Mouse (Mus musculus): ENCODE measurements around the gene Morc3. TPM values are rescaled to one million over a fixed set of nuclear protein-coding genes. Genes with fewer than 3 reads are reported as not detected.

Morc3 gene
- polyA plus RNA-seq, 1 experiment from 2014 or later: 44.9 TPM

GRCm38 (mm10) chr16:93795391-93795790, 36.5 kb upstream of the Morc3 start:
- Histone ChIP-seq H3K4me3 (ENCODE audit: low read depth, low read length) (no peak overlapping the region), H3K4me1 (ENCODE audit: control insufficient read depth, insufficient read depth, low read length) (no peaks in the 10 kb centered on the region), H3K9ac (replicated peaks; ENCODE audit: low read depth, low read length) (no peak overlapping the region), H3K36me3 (ENCODE audit: control insufficient read depth, insufficient read depth, low read length) (no peaks in the 10 kb centered on the region; the same call in 1 of the 2 replicates), H3K27me3 (ENCODE audit: control insufficient read depth, insufficient read depth, low read length) (no peaks in the 10 kb centered on the region), H3K4me2 (replicated peaks; ENCODE audit: low read depth, low read length) (no peak overlapping the region), H3K9me3 (ENCODE audit: control insufficient read depth, low read depth, low read length) (no peaks in the 10 kb centered on the region), H3K27ac (ENCODE audit: low read length) (no peak overlapping the region)
- no peak for ATAC-seq (ENCODE audit: insufficient number of reproducible peaks, insufficient read depth, low FRiP score, low read depth)
- 93% methylated on average over 5 of the region's 5 CpGs for WGBS

DNA sequence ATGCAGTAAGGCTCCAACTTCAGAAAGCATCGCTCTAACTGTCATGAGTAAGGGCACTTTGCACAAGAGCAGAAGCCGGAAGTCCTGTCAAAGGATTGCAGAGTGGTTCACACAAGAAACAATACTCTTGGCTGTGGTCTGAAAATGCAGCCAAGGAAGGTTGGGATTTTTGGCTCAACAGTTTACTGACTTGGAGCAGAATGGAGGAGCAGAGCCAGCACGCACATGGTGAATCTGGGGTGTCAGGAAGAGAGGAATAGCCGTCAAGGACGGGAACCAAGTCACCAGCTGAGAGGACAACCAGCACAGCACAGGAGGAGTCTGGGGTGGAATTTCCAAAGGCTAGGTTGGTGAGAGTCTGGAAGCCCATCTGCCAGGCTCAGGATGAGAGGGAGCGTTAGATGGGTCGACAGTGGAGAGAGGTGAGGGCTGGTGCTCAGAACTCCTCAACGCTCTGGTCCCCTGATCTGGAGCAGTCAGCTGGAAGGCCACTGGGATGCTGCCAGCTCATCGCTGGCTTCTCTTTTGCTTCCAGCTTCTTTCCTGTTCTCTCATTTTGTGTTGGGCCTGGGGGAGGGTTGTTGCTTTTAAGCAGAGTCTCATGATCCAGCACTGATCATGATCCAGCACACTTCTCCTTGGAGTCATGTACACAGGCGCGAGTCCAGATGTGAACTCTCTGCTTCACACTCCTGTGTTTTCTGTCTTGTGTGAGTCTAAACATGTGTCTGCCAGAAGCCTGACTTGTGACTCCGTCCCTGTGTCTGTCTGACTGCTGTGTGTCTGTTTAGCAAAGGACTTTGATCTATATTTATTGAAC, 34.7 kb upstream of the Morc3 start:
- no peaks in the 10 kb centered on the region for H3K9me3 ChIP-seq (ENCODE audit: control insufficient read depth, low read depth, low read length)
- H3K4me2 ChIP-seq (replicated peaks; ENCODE audit: low read depth, low read length): no peak overlapping the region
- H3K4me3 ChIP-seq (ENCODE audit: low read depth, low read length): no peak overlapping the region
- H3K36me3 ChIP-seq (ENCODE audit: control insufficient read depth, insufficient read depth, low read length): no peaks in the 10 kb centered on the region
- H3K27ac ChIP-seq (ENCODE audit: low read length): peak overlapping the region; percentile 58; the same call in 1 of the 2 replicates
- no peak overlapping the region for H3K9ac ChIP-seq (replicated peaks; ENCODE audit: low read depth, low read length)
- no peaks in the 10 kb centered on the region for H3K27me3 ChIP-seq (ENCODE audit: control insufficient read depth, insufficient read depth, low read length)
- ATAC-seq (ENCODE audit: insufficient number of reproducible peaks, insufficient read depth, low FRiP score, low read depth): no peak
- no peaks in the 10 kb centered on the region for H3K4me1 ChIP-seq (ENCODE audit: control insufficient read depth, insufficient read depth, low read length)
- 74% methylated on average over 12 of the region's 12 CpGs for WGBS

GRCm38 (mm10) chr16:93797841-93798492, 34.0 kb upstream of the Morc3 start:
- no peak for ATAC-seq (ENCODE audit: insufficient number of reproducible peaks, insufficient read depth, low FRiP score, low read depth)
- Histone ChIP-seq H3K9ac (replicated peaks; ENCODE audit: low read depth, low read length) (no peak overlapping the region), H3K4me2 (replicated peaks; ENCODE audit: low read depth, low read length) (no peak overlapping the region), H3K27ac (ENCODE audit: low read length) (peak overlapping the region; percentile 58; the same call in 1 of the 2 replicates), H3K36me3 (ENCODE audit: control insufficient read depth, insufficient read depth, low read length) (no peaks in the 10 kb centered on the region), H3K27me3 (ENCODE audit: control insufficient read depth, insufficient read depth, low read length) (no peaks in the 10 kb centered on the region), H3K4me3 (ENCODE audit: low read depth, low read length) (no peak overlapping the region), H3K4me1 (ENCODE audit: control insufficient read depth, insufficient read depth, low read length) (no peaks in the 10 kb centered on the region), H3K9me3 (ENCODE audit: control insufficient read depth, low read depth, low read length) (no peaks in the 10 kb centered on the region)
- WGBS: 66% methylated on average over 11 of the region's 11 CpGs

- H3K4me1 ChIP-seq (ENCODE audit: control insufficient read depth, insufficient read depth, low read length): no peaks in the 10 kb centered on the region
- H3K27ac ChIP-seq (ENCODE audit: low read length): no peak overlapping the region
- H3K9ac ChIP-seq (replicated peaks; ENCODE audit: low read depth, low read length): no peak overlapping the region
- no peaks in the 10 kb centered on the region for H3K27me3 ChIP-seq (ENCODE audit: control insufficient read depth, insufficient read depth, low read length)
- WGBS: 58% methylated on average over 5 of the region's 5 CpGs
- no peak overlapping the region for H3K4me2 ChIP-seq (replicated peaks; ENCODE audit: low read depth, low read length)
- no peak for ATAC-seq (ENCODE audit: insufficient number of reproducible peaks, insufficient read depth, low FRiP score, low read depth)
- H3K9me3 ChIP-seq (ENCODE audit: control insufficient read depth, low read depth, low read length): no peaks in the 10 kb centered on the region
- no peak overlapping the region for H3K4me3 ChIP-seq (ENCODE audit: low read depth, low read length)
- H3K36me3 ChIP-seq (ENCODE audit: control insufficient read depth, insufficient read depth, low read length): no peaks in the 10 kb centered on the region
These were observed 33.3 kb upstream of the Morc3 start for GRCm38 (mm10) chr16:93798623-93799022.

DNA sequence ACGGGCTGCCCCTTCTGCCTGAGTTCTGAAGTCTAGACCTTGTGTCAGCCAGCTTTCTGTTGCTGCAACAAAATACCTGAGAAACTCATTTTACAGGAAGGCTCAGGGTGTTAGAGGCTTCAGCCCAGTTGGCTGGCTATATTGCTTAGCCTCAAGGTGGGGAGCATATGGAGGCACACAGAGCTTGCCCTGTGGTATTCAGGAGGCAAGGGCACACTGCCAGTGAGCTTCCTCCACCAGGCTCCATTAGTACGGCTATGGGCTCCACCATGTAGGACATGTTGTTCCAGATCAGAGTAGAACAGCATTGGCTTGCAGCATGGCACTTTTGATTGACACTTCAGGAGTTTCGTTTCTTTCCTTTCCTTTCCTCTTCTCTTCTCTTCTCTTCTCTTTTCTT, 32.9 kb upstream of the Morc3 start:
- ATAC-seq (ENCODE audit: insufficient number of reproducible peaks, insufficient read depth, low FRiP score, low read depth): no peak
- H3K27ac ChIP-seq (ENCODE audit: low read length): no peak overlapping the region
- WGBS: 86% methylated on average over 3 of the region's 3 CpGs

DNA sequence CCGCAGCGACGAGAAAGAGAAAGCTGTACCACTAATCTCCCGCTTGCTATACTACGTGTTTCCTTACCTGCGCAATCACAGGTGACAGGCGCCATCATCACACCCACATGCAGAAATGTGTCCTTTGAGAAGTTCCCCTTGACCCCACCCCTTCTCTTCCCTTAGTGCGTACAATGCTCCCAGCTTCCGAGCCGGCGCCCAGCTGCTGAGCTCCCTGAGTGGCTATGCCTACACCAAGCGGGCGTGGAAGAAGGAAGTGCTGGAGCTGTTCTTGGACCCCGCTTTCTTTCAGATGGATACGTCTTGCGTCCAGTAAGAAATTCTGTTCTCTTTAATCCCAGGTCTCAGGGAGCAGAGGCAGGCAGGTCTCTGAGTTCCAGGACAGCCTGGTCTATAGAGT, 32.0 kb upstream of the Morc3 start:
- no peak overlapping the region for H3K9ac ChIP-seq (replicated peaks; ENCODE audit: low read depth, low read length)
- no peak for ATAC-seq (ENCODE audit: insufficient number of reproducible peaks, insufficient read depth, low FRiP score, low read depth)
- H3K4me2 ChIP-seq (replicated peaks; ENCODE audit: low read depth, low read length): no peak overlapping the region
- H3K27me3 ChIP-seq (ENCODE audit: control insufficient read depth, insufficient read depth, low read length): no peaks in the 10 kb centered on the region
- 94% methylated on average over 16 of the region's 16 CpGs for WGBS
- H3K36me3 ChIP-seq (ENCODE audit: control insufficient read depth, insufficient read depth, low read length): no peaks in the 10 kb centered on the region
- H3K9me3 ChIP-seq (ENCODE audit: control insufficient read depth, low read depth, low read length): no peaks in the 10 kb centered on the region
- H3K27ac ChIP-seq (ENCODE audit: low read length): no peak overlapping the region
- H3K4me1 ChIP-seq (ENCODE audit: control insufficient read depth, insufficient read depth, low read length): no peaks in the 10 kb centered on the region
- no peak overlapping the region for H3K4me3 ChIP-seq (ENCODE audit: low read depth, low read length)

More for the DNA sequence above, 32.9 kb upstream of the Morc3 start:
- H3K27me3 ChIP-seq (ENCODE audit: control insufficient read depth, insufficient read depth, low read length): no peaks in the 10 kb centered on the region
- H3K9me3 ChIP-seq (ENCODE audit: control insufficient read depth, low read depth, low read length): no peaks in the 10 kb centered on the region
- no peak overlapping the region for H3K9ac ChIP-seq (replicated peaks; ENCODE audit: low read depth, low read length)
- H3K4me1 ChIP-seq (ENCODE audit: control insufficient read depth, insufficient read depth, low read length): no peaks in the 10 kb centered on the region
- H3K4me2 ChIP-seq (replicated peaks; ENCODE audit: low read depth, low read length): no peak overlapping the region
- H3K36me3 ChIP-seq (ENCODE audit: control insufficient read depth, insufficient read depth, low read length): no peaks in the 10 kb centered on the region
- H3K4me3 ChIP-seq (ENCODE audit: low read depth, low read length): no peak overlapping the region

DNA sequence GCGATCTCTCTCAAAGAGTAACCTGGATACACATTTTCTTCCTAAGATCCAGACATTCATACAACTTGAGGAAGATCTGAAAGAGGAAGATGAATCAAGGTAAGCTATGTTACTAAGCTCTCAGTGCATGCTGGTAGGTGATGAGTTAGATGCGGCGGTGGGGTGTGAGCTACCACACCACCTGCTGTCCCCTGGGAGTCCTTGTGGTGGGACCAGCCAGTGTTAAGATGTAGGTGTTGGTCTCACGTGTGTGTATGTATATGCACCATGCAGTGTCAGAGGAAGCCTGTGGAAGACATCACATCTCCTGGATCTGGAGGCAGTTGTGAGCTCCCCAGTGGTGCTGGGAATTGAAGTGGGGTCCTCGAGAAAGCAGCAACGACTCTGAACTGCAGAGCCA, 24.8 kb upstream of the Morc3 start:
- Histone ChIP-seq H3K9me3 (ENCODE audit: control insufficient read depth, low read depth, low read length) (peaks cover 7% of the 10 kb centered on the region; the same call in 1 of the 2 replicates), H3K27me3 (ENCODE audit: control insufficient read depth, insufficient read depth, low read length) (no peaks in the 10 kb centered on the region), H3K4me1 (ENCODE audit: control insufficient read depth, insufficient read depth, low read length) (peaks cover 12% of the 10 kb centered on the region), H3K4me2 (replicated peaks; ENCODE audit: low read depth, low read length) (no peak overlapping the region), H3K9ac (replicated peaks; ENCODE audit: low read depth, low read length) (no peak overlapping the region), H3K4me3 (ENCODE audit: low read depth, low read length) (no peak overlapping the region), H3K27ac (ENCODE audit: low read length) (no peak overlapping the region), H3K36me3 (ENCODE audit: control insufficient read depth, insufficient read depth, low read length) (no peaks in the 10 kb centered on the region)
- WGBS: 92% methylated on average over 6 of the region's 6 CpGs
- ATAC-seq (ENCODE audit: insufficient number of reproducible peaks, insufficient read depth, low FRiP score, low read depth): no peak

GRCm38 (mm10) chr16:93807961-93808554, 23.9 kb upstream of the Morc3 start:
- Histone ChIP-seq H3K4me3 (ENCODE audit: low read depth, low read length) (no peak overlapping the region), H3K4me1 (ENCODE audit: control insufficient read depth, insufficient read depth, low read length) (peaks cover 12% of the 10 kb centered on the region), H3K9me3 (ENCODE audit: control insufficient read depth, low read depth, low read length) (peaks cover 7% of the 10 kb centered on the region; the same call in 1 of the 2 replicates), H3K9ac (replicated peaks; ENCODE audit: low read depth, low read length) (no peak overlapping the region), H3K27me3 (ENCODE audit: control insufficient read depth, insufficient read depth, low read length) (no peaks in the 10 kb centered on the region), H3K4me2 (replicated peaks; ENCODE audit: low read depth, low read length) (no peak overlapping the region), H3K36me3 (ENCODE audit: control insufficient read depth, insufficient read depth, low read length) (no peaks in the 10 kb centered on the region; the same call in 1 of the 2 replicates), H3K27ac (ENCODE audit: low read length) (peak overlapping the region; percentile 74)
- ATAC-seq (ENCODE audit: insufficient number of reproducible peaks, insufficient read depth, low FRiP score, low read depth): peak; percentile 61; the same call in 1 of the 2 replicates
- WGBS: 32% methylated on average over 8 of the region's 8 CpGs
